13 mouse cellular contexts compared by ENCODE assay signal in the genomic region with DNA sequence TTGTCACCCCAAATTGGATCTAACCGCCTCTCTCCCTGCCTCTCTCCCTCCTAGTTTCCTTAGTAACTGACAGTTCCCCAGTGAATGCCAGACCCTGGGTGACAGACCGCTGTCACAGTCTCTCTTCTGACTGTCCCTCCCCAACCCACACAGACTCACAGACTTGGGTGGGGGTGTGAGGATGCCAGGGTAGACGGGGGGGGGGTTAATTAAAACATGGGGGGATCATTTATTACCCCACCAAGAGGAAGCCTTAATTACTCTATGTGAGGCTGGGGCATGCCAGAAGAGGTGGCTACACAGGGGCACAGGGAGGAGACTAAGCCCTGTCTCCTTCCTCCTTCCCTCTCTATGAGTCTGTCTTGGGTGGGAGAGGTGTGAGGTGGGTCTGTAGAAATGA.
"Had no signal": no experiment of that assay in that cellular context is flagged by ENCODE, and none has a peak within 500 bp of the region (broad histone marks: within the 10 kb centered on the region; RNA-seq: fewer than 3 reads in every experiment).

No protein-coding gene starts in this region.

- H3K4me2 ChIP-seq: liver, embryonic 11.5 days; liver, embryonic 15.5 days; midbrain, embryonic 12.5 days; stomach, embryonic 15.5 days had no signal

- H3K4me1 ChIP-seq: liver, embryonic 15.5 days had no signal

- H3K4me3 ChIP-seq: limb, embryonic 10.5 days; liver, embryonic 15.5 days; midbrain, embryonic 12.5 days; stomach, embryonic 15.5 days had no signal

- H3K36me3 ChIP-seq: limb, embryonic 10.5 days; liver, embryonic 15.5 days; midbrain, embryonic 12.5 days; stomach, embryonic 15.5 days had no signal

- H3K27me3 ChIP-seq: liver, embryonic 15.5 days had no signal

- H3K27ac ChIP-seq: limb, embryonic 10.5 days; liver, embryonic 15.5 days; midbrain, embryonic 12.5 days; stomach, embryonic 15.5 days had no signal

- ATAC-seq: lung, postnatal 0 days had no signal

- DNase-seq: kidney, adult 11 months; kidney, postnatal 14 days; lung, adult 2 months; lung, postnatal 36 days; right cerebral cortex, postnatal 14 days; thymus, adult 2 months; thymus, postnatal 25 days had no signal

- H3K9me3 ChIP-seq: limb, embryonic 10.5 days; liver, embryonic 15.5 days; midbrain, embryonic 12.5 days; stomach, embryonic 15.5 days had no signal

- H3K9ac ChIP-seq: liver, embryonic 15.5 days; midbrain, embryonic 12.5 days; stomach, embryonic 15.5 days had no signal
